Mouse (Mus musculus) urinary bladder, postnatal 36 days (tissue): Measurements from ENCODE around the gene Olfr792.

ENCODE experiments used
- DNase-seq, 2 experiments: peaks; one replicate each; pipeline ENCODE4 v3.0.0; 2022; ENCODE audit warnings: low spot score in 2 of 2, mixed read lengths in 1 of 2

Gene Olfr792

DNA sequence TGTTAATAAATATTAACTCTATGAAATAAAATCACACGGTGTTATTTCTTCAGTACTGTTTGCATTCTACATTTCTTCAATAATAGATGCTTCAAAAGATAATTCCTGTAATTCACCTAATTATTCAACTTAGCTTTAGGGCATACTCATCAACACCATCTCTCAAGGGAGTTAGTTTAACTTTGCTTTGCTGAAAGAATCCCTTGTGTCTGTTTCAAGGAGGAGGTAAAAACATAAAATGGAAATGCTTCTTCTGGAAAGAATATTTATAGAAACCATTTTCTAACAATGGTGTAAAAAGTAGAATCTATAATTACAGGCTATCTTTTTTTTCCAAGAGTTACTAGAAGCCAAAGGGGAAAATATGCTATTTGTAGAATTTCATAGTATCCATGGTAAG, at the start of gene Olfr792:
TSS of gene Olfr792 (plus strand) at position 301 of the 400 bp plus-strand sequence.
- DNase-seq = no peak

DNA sequence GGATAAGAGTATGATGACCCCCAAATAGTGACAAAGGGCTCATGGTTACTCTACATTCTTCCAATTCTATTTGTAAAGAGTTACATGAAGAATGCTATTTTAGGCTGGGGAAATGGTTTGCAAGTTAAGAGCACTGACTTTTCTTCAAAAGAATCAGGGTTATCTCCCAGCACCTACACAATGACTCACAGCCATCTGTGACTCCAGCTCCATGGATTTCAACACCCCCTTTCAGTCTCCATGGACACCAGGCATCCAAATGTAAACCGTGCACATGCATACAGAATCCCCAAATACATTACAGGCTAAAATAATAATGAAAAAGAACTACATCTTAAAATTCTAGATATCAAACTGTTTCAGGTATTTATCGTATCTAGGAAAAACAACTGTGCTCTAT, 48.9 kb upstream of the Olfr792 start:
- DNase-seq = no peak

DNA sequence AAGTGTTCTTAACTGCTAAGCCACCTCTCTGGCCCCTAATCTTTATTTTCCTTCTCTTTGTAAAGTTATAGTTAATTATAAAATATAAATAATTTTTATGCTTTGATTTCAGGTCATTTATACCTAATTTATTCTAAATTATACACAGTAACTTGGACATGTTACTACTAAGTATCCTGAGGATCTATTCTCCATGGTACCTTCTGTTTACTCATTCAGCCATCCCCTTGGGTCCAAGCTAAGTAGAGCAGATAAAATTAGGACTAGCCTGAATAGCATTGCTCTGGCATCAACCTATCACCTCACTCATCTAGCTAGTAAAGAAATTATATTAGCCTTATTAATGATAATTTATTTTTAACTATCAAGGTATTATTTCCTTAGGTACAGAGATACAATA, 40.8 kb upstream of the Olfr792 start, which contains the start of gene Olfr790:
TSS of gene Olfr790 (plus strand) at position 301 of the 400 bp plus-strand sequence.
- no peak for DNase-seq

DNA sequence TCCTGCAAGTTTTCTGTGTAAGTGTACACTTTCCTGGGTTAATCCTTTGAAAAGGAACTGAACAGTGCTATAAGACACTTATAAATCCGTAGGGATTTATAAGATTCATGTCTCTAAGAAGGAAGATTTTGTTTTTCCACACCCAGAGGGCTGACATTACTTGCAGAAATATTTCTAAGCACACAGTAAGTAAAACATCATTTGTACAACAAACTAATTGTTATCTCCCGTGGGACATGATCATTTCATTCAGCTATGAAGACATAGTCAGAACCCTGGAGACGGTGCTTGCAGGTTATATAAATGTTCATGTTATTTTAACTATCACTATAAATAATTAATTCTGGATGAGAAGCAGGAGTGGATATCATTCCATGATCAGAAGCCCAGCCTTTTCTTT, 17.5 kb upstream of the Olfr792 start, which contains the start of gene Olfr791:
TSS of gene Olfr791 (plus strand) at position 301 of the 400 bp plus-strand sequence.
- DNase-seq = no peak

DNA sequence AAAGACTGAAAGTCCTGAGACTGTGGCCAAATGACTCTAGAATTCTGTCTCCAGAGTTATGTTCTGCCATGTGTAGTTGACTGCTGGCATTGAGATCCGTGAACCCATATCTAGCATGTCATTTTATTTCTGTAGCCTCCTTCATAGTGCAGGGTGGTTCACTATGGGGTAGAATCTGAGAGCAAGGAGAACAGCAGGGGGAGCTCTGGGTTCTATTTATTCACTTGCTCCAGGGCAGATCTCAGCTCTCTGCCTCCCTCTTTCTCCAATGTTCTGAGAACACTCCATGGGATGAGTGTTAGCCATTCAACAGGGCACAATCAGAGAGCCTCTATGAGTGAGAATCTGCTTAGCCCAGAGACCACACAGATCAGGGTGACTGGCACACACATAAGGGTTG, 10.4 kb downstream of the Olfr792 start:
- DNase-seq = no peak

DNA sequence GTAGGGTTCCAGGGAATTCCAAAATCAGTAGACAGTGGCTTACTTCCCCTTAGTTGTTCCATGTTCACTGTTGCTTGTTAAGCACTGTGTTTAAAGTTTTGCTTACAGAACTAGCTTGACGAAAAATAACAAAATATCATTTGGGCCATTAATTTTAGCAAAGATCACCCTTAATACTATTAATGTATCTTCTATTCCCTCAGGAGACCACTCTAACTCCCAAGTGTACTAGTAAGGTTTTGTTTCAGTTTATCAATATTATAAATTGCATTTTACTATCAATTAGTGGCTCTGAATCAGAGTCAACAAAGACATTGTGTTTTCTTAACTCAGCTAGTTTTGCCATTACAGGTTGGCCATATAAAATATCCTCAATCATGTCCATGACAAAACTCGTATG, 28.4 kb downstream of the Olfr792 start, which contains the start of gene Olfr794:
TSS of gene Olfr794 (plus strand) at position 301 of the 400 bp plus-strand sequence.
- no peak for DNase-seq

DNA sequence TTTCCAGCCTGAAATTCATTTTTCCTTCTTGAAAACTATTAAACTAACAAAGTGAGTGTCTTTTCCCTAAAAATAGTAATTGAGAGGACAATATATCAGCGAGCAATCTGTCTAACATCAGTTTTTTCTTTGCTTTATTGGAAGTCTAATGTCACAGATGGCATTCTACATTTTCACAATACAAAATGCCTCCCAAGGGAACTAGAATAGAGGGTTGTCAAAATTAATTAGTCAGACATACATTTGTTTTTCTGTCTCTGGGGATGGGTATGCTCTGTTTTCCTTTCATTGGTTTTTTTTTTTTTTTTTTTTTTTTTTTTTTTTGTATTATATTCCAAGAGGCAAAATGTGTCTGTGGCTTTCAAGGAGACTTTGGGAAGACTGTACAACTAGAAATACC, 38.1 kb downstream of the Olfr792 start:
- no peak for DNase-seq
